Mouse (Mus musculus) forelimb bud, embryonic 11.5 days (tissue): ENCODE measurements around the gene Gm826.

ENCODE experiments used
- DNase-seq: peaks from one replicate; pipeline ENCODE4 v3.0.0-alpha.2; 2012; ENCODE audit warnings: low read depth, low spot score

Gm826 gene

DNA sequence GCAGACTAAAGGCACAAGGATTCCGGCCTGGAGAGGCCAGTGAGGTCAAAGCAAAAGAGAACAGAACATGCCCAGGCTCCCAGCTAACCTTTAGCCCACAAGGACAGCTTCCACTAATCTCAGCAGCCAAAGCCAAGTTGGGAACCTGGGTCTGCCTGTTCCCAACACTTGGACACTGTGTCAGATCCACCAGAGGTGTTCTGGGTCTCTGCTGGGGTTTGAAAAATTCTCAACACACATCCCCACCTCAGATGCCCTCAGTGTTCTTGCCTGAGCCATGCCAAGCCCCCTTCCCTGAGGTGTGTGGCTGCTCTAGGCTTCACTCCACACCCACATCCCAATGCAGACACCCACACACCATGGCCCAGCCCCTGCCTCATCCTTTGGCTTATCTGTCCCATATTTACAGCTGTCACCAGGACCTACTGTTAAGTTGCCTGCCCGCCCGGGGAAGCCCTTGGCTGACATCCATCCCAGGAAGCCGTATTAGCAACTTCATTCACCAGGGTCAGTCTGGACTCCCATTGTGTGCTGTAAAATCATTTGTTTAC is at the start of gene Gm826:
Gene Gm826 (minus strand): TSS at position 52 of the 551 bp plus-strand sequence.
- DNase-seq: no peak

DNA sequence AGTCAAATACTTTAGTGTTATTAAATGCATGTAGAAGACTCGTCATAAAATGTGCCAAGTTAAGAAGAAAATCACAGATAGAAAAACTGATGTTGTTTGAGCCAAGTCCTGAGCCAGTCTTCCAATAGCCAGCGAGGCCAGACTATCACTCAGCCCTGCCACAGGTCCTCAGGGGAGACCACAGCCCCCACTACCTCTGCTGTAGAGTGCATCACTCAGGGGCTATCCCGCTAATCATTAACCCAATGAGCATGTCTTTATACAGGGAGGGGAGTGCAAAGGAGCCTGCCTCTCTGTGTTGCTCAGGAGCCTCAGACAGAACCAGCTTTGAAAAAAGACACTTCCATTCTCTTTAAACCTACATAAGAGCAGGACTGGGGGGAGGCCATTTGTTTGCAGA is 49.5 kb upstream of the Gm826 start:
- DNase-seq: no peak

DNA sequence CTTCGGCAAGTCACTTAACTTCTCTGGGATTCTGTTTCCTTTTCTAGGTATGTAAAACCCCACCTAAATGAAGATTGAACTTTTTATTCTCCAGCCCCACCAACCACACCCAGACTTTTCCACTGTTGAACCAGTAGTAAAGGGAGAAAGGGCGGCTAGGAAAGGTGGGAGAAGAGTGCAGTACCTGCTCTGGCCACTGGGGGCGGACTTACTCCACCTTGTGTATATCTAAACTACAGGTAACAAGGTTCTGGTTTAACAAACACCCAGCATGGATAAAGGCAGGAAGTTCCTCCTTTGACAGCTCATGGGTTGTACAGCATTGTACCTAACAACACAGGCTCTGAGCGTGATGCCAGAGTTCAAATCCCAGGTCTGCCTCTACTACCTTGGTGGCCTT is 44.3 kb upstream of the Gm826 start:
- no peak for DNase-seq

DNA sequence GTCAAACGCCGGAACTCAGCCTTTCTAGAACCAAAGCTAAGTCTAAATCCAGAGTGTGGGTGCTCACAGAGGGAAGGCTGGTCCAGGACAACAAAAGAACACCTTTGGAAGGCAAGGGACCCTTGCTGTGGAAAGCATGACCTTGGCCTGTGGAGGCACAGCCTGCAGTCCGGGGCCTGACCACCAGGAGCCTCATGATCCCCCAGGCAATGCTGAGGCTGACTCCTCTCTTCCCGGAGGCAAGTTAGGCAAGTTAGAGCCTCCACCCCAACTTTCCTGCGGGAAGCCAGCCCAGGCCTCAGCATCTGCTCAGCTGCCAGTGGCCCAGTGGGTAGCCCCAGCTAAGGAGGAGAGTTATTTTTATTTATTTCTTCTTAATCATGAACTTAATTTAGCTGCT is 42.3 kb upstream of the Gm826 start:
- no peak for DNase-seq

DNA sequence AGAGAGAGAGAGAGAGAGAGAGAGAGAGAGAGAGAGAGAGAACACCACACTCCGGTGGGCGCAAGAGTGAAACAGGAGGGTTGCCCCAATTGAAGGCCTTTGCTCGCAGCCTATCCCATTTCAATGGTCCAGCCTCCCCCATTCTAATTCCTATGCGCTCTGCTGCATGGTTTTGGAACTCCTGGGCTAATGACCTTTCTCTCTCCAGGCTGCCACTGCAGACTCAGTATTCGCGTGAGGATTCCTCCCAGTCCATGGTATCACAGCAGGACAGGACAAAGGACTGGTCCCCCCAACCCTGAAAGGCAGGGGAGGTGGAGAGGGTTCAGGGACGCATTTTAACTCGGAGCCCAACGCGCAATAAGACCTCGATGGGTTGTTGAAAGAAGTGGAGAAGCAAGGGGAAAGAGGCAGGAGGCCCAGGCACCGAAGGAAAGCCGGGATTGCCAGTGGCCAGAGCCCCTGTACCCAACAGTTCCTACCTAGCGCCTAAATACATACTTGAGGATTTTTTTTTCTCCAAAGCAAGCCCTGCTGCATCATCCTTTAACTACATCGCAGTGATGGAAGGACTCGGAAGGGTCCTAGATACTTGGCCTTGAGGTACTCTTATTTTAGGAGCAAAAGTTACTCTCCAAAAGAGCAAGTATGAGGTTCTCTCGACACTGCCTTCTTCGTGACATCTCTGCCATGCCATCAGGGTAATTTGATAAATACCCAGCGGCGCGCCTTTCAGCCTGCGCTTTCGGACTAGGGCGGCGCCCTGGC is 35.9 kb upstream of the Gm826 start:
- no peak for DNase-seq

DNA sequence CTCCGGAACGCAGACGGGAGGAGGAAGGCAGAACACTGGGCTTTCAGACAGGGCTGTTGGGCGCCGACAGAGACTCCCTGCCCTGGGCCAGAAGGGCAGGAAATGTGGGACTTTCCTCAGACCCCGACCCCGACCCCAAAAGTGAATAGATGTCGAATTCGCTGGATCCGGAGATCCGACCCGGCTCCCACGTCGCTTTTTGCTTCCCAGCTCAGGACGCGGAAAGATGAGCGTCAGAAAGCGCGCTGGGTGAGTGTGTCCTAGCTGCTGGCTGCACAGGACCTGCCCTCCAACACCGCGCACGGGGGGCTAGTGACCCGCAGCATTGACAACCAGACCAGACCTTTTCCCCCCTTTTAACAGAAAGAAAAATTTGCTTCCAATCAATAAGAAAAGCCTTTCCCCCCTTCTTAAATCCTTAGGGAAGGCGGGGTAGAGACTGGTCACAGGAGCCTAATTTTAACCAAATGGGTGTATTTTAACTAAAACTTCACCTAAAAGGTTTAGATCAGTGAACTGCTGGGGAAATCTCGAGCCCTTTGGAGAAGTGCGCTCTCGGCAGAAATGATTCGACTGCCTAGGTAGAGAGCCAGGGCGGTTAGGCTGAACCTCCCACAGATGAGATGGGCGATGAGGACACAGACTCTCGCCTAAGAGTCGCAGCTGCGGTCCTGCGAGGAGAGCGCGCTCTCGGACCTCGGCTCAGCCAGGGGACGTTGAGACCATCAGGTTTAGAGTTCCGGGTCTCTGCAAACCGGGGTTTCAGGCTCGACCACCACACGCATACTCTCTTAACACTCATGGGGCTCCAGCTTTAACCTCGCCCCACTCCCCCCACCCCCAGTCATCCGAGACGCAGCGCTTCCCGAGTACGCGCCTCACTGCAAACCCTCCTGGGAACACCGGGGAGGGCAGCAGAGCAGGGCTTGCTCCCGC is 34.7 kb upstream of the Gm826 start:
- no peak for DNase-seq

DNA sequence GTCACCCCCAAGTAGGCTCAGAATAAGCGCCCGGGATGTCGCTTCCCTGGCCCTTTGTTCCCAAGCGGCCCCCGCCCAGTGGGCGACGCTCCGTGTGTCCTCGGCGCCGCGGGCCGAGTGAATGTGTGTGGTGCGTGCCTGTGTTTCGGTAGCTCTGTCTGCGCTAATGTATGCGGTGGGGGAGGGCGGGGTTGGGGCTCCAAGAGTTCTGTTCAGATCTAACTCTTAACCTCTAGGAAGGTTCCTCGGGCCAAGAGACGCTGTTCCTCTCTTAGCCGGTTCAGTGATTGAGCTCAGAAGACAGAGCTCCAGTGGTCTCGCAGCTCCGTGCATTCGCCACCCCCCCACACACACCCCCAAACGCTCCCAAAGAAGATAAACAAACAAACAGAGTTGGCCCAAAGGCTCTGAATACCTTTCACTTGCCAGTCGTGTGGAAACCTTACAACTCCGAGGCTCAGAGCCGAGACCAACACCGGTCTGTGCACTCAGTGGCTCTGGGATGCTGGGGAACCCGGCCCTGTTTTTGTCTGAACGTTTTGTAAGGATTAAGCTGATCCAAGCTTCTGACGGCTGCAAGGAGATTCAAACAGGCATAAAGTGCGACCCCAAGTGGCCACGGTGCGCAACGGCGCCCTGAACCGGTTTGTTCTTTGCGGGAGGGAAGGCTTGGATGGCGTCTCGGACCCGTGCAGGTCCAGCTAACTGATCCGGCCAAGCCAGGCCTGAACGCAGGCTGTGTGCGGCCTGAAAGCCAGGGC is 33.7 kb upstream of the Gm826 start:
- DNase-seq: peak; percentile 92

DNA sequence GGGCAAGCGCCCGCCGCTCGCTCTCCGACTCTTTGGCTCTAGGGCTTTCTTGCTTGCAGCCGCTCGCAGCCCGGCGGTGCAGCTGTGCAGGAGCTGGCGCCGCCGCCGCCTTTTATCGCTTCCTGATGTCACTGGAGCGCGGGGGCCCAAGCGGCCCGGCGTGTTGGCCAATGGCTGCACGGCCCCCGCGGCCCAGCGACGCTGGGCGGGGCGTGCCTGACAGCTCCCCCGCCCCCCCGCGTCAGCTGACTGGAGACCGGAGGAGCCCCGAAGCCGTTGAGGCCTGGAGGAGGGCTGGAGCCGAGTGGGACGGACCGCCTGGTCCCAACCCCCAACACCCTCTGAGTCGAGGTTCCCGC is 33.0 kb upstream of the Gm826 start, which contains the start of gene Mafb:
Gene Mafb (minus strand): TSS at position 86 of the 359 bp plus-strand sequence.
- peak; percentile 90 for DNase-seq

DNA sequence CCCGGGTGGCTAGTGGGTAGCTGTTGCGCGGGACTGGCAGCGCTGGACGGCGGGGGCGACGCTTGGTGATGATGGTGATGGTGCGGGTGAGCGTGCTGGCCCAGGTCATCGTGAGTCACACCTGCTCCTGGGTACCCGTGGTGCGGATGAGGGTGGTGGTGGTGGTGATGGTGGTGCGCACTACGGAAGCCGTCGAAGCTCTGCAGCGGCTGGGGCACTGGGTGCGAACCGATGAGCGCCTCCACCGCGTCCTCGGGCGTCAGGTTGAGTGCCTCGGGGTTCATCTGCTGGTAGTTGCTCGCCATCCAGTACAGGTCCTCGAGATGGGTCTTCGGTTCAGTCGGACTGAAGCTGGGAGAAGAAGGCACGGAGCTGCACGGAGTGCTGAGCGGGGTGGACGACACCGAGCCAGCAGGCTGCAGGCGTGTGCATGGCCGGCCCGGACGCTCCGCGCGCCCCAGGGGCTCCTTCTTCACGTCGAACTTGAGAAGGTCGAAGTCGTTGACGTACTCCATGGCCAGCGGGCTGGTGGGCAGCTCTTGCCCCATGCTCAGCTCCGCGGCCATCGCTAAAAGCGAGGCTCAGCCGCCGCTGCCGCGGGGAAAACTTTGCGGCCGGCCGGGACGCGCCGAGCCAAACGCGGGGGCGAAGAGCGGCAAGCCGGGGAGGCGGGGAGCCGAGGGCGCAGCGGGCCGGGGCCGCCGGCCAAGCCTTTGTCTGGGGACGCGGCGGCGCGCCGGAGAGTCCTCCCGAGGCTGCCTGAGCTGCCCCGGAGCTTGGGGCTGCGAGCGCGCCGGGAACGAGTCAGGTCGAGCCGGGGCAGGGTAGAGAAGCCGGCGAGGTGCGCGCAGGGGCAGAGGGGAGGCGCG is 32.4 kb upstream of the Gm826 start:
- no peak for DNase-seq

DNA sequence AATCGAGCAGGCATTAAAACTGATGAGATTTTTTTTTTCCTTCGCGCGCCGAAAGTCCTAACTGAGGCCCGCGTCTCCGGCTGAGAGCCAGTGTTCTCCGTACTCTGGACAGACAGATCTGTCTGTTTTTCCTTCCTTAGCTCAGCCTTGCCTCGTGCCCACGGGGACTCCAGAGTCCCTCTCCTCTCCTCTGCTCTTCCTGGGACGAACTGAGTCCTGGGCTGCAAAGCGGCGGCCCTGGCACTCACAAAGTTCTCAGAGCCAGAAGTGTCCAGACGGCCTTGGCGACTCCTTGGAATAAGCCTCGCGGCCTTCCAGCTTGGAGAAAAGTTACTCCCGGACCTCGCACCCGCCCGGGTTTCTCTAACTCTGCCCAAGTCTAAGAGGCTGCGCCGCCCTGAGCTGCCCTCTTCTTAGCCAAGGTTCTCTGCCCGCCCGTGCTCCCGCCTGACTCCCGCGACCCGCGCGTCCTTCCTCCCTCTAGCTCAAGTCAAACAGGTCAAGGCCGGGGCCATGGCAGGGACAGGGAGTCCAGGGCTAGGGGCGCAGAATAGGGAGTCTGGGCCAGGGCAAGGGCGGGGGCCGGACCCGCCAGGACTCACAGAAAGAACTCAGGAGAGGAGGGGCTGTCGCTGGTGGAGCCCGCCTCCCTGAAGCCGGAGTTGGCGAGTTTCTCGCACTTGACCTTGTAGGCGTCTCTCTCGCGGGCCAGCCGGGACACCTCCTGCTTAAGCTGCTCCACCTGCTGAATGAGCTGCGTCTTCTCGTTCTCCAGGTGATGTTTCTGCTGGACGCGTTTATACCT is 31.3 kb upstream of the Gm826 start:
- DNase-seq: no peak

DNA sequence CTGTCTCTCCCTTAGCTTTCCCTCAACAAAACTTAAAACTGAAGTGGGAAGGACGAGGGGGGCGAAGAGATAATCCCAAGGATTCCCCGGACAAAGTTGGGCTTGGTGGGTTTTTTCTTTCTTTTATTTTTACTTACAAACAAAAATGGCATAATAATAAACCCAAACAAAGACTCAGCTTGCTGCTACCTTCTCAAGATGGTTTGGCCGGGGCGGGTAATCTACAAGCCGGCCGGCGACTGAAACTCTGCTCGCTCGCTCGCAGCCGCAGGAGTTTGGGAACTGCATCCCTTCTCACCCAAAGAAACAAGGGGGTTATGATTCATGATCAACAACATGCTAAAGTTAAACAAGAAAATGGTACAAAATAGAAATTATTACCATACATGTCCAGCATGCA is 30.7 kb upstream of the Gm826 start:
- no peak for DNase-seq

DNA sequence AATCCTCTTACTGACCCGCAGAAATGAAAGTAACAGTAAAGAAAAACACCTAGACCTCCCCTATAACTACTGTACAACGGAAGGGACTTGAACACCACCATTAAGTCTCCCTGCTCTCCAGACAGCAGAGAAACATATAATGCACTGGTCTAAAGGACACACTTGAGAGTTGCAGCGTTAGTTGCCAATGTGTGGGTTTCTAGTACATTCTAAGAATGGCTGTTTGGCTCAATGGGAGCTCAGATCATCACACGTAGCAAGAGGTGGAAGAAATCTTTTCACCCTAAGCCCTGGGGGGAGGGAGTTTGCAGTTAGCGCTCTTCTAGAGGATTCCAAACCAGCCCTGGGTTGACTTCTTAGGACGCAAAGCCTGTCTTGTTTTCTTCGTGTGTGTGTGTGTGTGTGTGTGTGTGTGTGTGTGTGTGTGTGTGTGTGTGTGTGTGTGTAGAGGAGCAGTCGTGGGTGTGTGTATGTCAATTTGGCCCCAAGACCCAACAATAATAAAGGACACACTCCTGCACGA is 30.2 kb upstream of the Gm826 start:
- DNase-seq: no peak

DNA sequence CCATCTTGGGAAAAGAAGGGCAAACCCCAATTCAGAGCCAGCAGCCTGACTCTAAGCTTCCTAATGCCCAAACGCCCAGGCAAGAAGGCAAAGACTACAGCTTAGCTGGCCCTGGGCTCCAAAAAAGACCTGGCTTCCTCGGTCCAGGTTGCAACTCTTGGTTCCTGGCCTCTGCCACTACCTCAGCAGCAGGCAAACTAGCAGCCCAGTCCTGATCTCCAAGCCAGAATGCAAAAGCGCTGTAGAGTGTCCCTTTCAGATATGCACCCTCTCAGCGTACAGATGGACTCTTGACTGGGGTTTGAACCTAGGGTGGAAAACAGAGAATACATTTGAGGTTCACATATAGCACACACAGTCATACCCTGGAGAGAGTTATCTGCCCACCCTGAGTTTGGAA is 29.2 kb upstream of the Gm826 start:
- DNase-seq: no peak

DNA sequence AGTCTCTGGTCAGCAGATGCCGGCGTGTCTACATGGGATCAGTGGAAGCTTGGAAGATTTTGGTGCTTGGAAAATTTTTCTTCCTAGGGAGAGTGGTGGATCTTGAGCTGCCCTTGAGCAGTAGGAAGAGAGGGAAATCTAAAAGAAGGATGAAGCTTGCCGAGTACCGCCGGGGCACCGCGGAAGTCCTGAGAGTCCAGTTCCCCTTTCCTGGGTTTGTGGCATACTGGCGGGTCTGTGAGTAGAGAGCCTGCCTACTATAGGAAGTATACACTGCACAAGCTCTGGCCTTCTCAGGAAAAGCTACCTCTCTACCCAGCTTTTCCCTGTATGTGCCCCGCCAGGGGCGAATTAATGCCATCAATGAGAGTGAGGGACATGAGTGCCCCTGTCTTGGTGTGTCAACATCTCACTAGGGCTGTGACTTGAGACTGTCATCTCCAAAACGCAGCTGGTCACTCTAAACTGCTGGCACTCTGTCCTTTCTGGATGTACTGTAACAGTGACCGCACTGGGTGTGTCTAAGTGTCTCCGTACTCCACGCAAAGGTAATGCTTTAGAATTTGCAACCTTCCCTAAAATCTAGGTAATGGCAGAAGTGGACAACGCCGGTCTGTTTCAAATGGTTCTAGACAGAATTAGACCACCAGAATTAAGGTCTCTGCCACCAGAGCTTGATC is 27.6 kb upstream of the Gm826 start:
- no peak for DNase-seq

DNA sequence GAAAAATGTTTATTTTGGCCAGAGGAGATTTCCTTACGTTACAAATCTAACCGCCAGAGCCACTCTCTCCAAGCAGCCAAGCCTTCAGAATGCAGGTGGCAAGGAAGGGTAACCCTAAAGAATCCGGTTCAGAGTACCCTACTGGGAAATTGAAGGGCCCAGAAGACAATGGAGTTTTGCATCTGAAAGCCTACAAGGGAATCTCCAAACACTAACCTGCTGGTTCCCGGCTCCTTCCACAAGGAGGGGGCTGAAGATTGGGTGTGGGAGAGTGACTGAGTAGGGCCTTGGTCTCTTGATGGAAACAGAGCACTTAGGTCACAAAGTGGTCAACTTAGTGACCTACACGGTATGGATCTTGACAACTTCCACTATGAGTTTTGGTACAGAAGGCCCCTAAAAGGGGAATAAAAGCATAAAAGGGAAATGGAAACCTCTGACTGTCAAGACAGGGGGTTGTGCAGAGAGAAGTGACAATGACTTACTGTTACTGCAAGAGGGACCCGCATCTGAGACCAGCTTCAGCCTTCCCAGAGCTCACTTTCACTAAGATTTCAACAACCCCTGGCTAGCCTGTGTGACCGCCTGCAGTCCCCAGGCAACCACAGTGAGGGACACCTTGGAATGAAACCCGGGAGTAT is 26.4 kb upstream of the Gm826 start:
- no peak for DNase-seq

DNA sequence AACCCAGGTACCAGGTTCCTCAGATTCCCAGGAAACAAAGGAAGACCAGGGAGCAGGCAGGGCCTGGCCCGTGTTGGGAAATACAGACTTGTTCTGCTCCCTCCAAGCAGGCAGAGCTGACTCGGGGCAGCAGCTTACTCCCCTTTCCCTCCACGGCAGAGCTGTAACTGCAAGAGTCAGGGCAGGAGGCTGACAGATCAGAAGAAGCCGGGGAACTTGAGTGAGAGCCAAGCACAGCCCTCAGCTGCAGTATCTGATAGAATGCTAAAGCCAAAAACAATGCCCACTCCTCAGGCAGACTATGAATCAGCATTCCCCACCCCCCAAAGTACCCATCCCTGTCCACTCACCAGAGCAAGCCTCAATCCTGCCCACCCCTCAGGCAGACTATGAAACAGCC is 24.9 kb upstream of the Gm826 start:
- no peak for DNase-seq

DNA sequence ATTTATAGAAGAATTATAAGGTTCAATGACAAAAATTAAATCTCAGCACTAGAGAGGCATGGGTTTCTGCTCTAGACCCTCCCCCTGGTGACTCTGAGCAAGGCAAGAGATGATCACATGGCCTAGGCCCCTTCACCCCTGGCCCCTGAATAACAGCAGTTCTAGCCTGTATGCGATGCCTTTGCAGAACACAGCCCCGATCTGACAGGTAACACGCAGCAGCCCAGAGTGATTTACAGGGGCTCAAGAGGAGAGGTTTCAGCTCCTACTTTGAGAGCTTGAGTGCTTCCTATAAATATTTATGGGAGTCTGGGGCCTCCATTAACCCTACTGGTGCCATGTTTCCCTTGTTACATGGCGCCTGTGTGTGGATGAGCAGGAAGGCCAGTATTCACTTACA is 23.5 kb upstream of the Gm826 start:
- DNase-seq: no peak

DNA sequence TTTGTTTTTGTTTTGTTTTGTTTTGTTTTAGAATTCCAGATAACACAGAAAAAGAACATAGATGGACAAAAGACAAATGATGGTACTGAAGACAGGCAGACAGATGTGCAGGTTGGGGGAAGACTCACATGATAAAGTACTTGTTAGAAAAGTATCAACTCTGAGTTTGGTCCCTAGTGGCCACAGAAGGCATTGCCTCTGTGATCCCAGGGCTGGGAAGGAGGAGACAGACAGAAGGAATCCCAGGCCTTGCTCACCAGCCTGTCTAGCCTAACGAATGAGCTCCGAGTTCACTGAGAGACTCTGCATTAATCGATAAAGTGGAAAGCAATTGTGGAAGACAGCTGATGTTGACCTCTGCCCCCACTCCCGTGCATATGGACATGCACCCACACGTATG is 22.2 kb upstream of the Gm826 start:
- no peak for DNase-seq

DNA sequence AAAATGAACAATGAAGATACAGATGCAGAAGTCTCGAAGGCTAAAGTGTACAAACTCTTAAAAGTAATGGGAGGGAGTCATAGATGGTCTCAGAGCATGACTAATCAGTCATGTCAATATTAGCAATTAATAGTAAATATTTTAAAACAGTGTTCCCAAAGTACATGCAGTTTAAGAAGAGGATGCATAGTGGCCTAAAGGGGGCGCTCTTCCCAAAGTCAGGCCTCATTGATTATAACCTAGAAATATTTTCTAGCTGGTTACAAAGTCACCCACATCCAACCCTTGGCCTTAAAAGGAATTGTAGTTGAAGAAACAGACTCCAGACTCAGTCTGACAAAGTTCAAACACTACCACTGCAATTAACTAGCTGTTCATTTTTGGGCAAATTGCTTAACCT is 20.4 kb upstream of the Gm826 start:
- DNase-seq: no peak
